In genomic region chr13:51594656-51595311, GRCm38 (mm10) we compare ENCODE assay signal across 7 mouse cellular contexts. TPM values are rescaled to one million over a fixed set of nuclear protein-coding genes. Genes with fewer than 3 reads are reported as not detected.
A peak's percentile ranks its signal among the peaks of the same experiment; 100 is the strongest.
DNase-seq lines count a peak whose midpoint lies in the region; ATAC-seq and TF ChIP-seq lines count a peak whose summit lies in the region.

No protein-coding gene starts in this region.

- peaks cover 4% of the 10 kb centered on the region; the same call in 1 of the 2 replicates for H3K9me3 ChIP-seq in megakaryocyte, embryonic 14.5 days
- H3K9me3 ChIP-seq in embryonic facial prominence, embryonic 12.5 days = no peaks in the 10 kb centered on the region
- H3K9me3 ChIP-seq in liver, embryonic 14.5 days (ENCODE audit: control insufficient read depth, low read length) = no peaks in the 10 kb centered on the region
- no peaks in the 10 kb centered on the region for H3K9me3 ChIP-seq in stomach, embryonic 14.5 days (ENCODE audit: control insufficient read depth, low read depth, low read length)

- peak overlapping the region; percentile 87 for H3K4me3 ChIP-seq in megakaryocyte, embryonic 14.5 days (replicated peaks)
- H3K4me3 ChIP-seq in embryonic facial prominence, embryonic 12.5 days = peak overlapping the region; percentile 48
- no peak overlapping the region for H3K4me3 ChIP-seq in liver, embryonic 14.5 days (ENCODE audit: insufficient read depth in 1 of 2, low read depth in 2 of 2, low read length in 2 of 2)
- peak overlapping the region; percentile 37 for H3K4me3 ChIP-seq in stomach, embryonic 14.5 days (ENCODE audit: low read depth, low read length)

- peak overlapping the region; percentile 96 for H3K4me2 ChIP-seq in embryonic facial prominence, embryonic 12.5 days (replicated peaks)
- peak overlapping the region; percentile 33 for H3K4me2 ChIP-seq in liver, embryonic 14.5 days (ENCODE audit: low read depth)
- peak overlapping the region; percentile 94 for H3K4me2 ChIP-seq in stomach, embryonic 14.5 days (replicated peaks; ENCODE audit: low read depth, low read length)

- under 1% methylated on average over 36 of the region's 36 CpGs for WGBS in embryonic facial prominence, embryonic 12.5 days
- WGBS in liver, embryonic 14.5 days (ENCODE audit: insufficient replicate concordance) = 3% methylated on average over 36 of the region's 36 CpGs
- under 1% methylated on average over 36 of the region's 36 CpGs for WGBS in stomach, embryonic 14.5 days

- 0 out of 2 replicates have a peak overlapping the region, but pooled peaks have one; percentile 15 for H3K9ac ChIP-seq in embryonic facial prominence, embryonic 12.5 days
- H3K9ac ChIP-seq in liver, embryonic 14.5 days (replicated peaks) = no peak overlapping the region
- 0 out of 2 replicates have a peak overlapping the region, but pooled peaks have one; percentile 18 for H3K9ac ChIP-seq in stomach, embryonic 14.5 days (replicated peaks; ENCODE audit: low read depth, low read length)

- no peaks in the 10 kb centered on the region for H3K36me3 ChIP-seq in megakaryocyte, embryonic 14.5 days (replicated peaks; ENCODE audit: low read length)
- H3K36me3 ChIP-seq in embryonic facial prominence, embryonic 12.5 days = no peaks in the 10 kb centered on the region
- H3K36me3 ChIP-seq in liver, embryonic 14.5 days (replicated peaks; ENCODE audit: control insufficient read depth, insufficient read depth, low read depth) = no peaks in the 10 kb centered on the region
- H3K36me3 ChIP-seq in stomach, embryonic 14.5 days (ENCODE audit: control insufficient read depth, insufficient read depth, low read length) = no peaks in the 10 kb centered on the region

- no peak for TF ChIP-seq CTCF in liver, embryonic 14.5 days (IDR thresholded peaks at IDR 0.05; ENCODE audit: low read depth)

- no peak overlapping the region for H3K27ac ChIP-seq in embryonic facial prominence, embryonic 12.5 days
- H3K27ac ChIP-seq in liver, embryonic 14.5 days = no peak overlapping the region
- H3K27ac ChIP-seq in stomach, embryonic 14.5 days (ENCODE audit: low read length) = no peak overlapping the region

- H3K4me1 ChIP-seq in megakaryocyte, embryonic 14.5 days = peaks cover 8% of the 10 kb centered on the region
- H3K4me1 ChIP-seq in embryonic facial prominence, embryonic 12.5 days = peaks cover 5% of the 10 kb centered on the region; the same call in 1 of the 2 replicates
- H3K4me1 ChIP-seq in liver, embryonic 14.5 days (replicated peaks; ENCODE audit: control insufficient read depth in 2 of 2, insufficient read depth in 2 of 2, low read length in 1 of 2) = no peaks in the 10 kb centered on the region
- H3K4me1 ChIP-seq in stomach, embryonic 14.5 days (ENCODE audit: control insufficient read depth, insufficient read depth, low read length) = no peaks in the 10 kb centered on the region

- DNase-seq in induced T-regulatory cell, adult 2 months (ENCODE audit: low read depth) = peak; percentile 36
- no peak for DNase-seq in liver, embryonic 14.5 days (ENCODE audit: low read depth in 3 of 3, low spot score in 3 of 3)
- no peak for DNase-seq in ovary, adult 18-20 months (ENCODE audit: low spot score)

- peaks cover 37% of the 10 kb centered on the region for H3K27me3 ChIP-seq in megakaryocyte, embryonic 14.5 days (replicated peaks)
- H3K27me3 ChIP-seq in embryonic facial prominence, embryonic 12.5 days = peaks cover 18% of the 10 kb centered on the region
- H3K27me3 ChIP-seq in liver, embryonic 14.5 days (ENCODE audit: control insufficient read depth, insufficient read depth, low read length) = peaks cover 7% of the 10 kb centered on the region
- H3K27me3 ChIP-seq in stomach, embryonic 14.5 days (ENCODE audit: control insufficient read depth, insufficient read depth, low read length) = no peaks in the 10 kb centered on the region

- TF ChIP-seq EP300 in liver, embryonic 14.5 days (IDR thresholded peaks at IDR 0.05; ENCODE audit: low read depth) = no peak

- ATAC-seq in megakaryocyte, adult 5-6 weeks (ENCODE audit: poor library complexity, severe bottlenecking) = no peak
- no peak for ATAC-seq in embryonic facial prominence, embryonic 12.5 days (ENCODE audit: insufficient number of reproducible peaks, insufficient read depth, low FRiP score, low TSS enrichment)
- no peak for ATAC-seq in liver, embryonic 14.5 days (ENCODE audit: insufficient read depth)
- ATAC-seq in stomach, embryonic 14.5 days (ENCODE audit: insufficient number of reproducible peaks, insufficient read depth, low FRiP score, low read depth) = peak; percentile 58

RNA-seq across cellular contexts. Expression of gene Shc3, which starts 25.6 kb away (rescaled TPM):
- not detected in 2 replicates for polyA plus RNA-seq in megakaryocyte, embryonic 14.5 days (2012; ENCODE audit: insufficient read depth, low replicate concordance)
- total RNA-seq in megakaryocyte, adult 5-6 weeks (2015) = not detected in 2 replicates
- not detected in 2 replicates for total RNA-seq in megakaryocyte, adult 5-6 weeks (2017)
- polyA plus RNA-seq in embryonic facial prominence, embryonic 12.5 days (2016; fragmentation: Nextera tagmentation; extraction: Ambion mirVana) = 1.7 and 2.5 TPM in 2 replicates
- 0.11 and 0.12 TPM in 2 replicates for polyA plus RNA-seq in liver, embryonic 14.5 days (2012; rRNA removed)
- polyA plus RNA-seq in liver, embryonic 14.5 days (2014; fragmentation: Nextera tagmentation; extraction: Ambion mirVana) = not detected in 2 replicates
- 0.46 and 0.50 TPM in 2 replicates for polyA plus RNA-seq in stomach, embryonic 14.5 days (2014; fragmentation: Nextera tagmentation; extraction: Ambion mirVana)

RNA-seq across cellular contexts. Expression of gene Cks2, which starts 50.2 kb away (rescaled TPM):
- polyA plus RNA-seq in megakaryocyte, embryonic 14.5 days (2012; ENCODE audit: insufficient read depth, low replicate concordance) = 18.5 and 117 TPM in 2 replicates
- total RNA-seq in megakaryocyte, adult 5-6 weeks (2015) = 282 and 302 TPM in 2 replicates
- 143 and 170 TPM in 2 replicates for total RNA-seq in megakaryocyte, adult 5-6 weeks (2017)
- 283 and 304 TPM in 2 replicates for polyA plus RNA-seq in embryonic facial prominence, embryonic 12.5 days (2016; fragmentation: Nextera tagmentation; extraction: Ambion mirVana)
- polyA plus RNA-seq in liver, embryonic 14.5 days (2012; rRNA removed) = 241 and 279 TPM in 2 replicates
- 487 and 490 TPM in 2 replicates for polyA plus RNA-seq in liver, embryonic 14.5 days (2014; fragmentation: Nextera tagmentation; extraction: Ambion mirVana)
- 348 and 373 TPM in 2 replicates for polyA plus RNA-seq in stomach, embryonic 14.5 days (2014; fragmentation: Nextera tagmentation; extraction: Ambion mirVana)

RNA-seq across cellular contexts. Expression of gene Secisbp2, which starts 56.7 kb away (rescaled TPM):
- 10.7 and 21.6 TPM in 2 replicates for polyA plus RNA-seq in megakaryocyte, embryonic 14.5 days (2012; ENCODE audit: insufficient read depth, low replicate concordance)
- total RNA-seq in megakaryocyte, adult 5-6 weeks (2015) = 14.0 and 16.1 TPM in 2 replicates
- total RNA-seq in megakaryocyte, adult 5-6 weeks (2017) = 18.2 and 21.9 TPM in 2 replicates
- polyA plus RNA-seq in embryonic facial prominence, embryonic 12.5 days (2016; fragmentation: Nextera tagmentation; extraction: Ambion mirVana) = 25.2 and 30.9 TPM in 2 replicates
- polyA plus RNA-seq in liver, embryonic 14.5 days (2012; rRNA removed) = 8.5 and 12.2 TPM in 2 replicates
- polyA plus RNA-seq in liver, embryonic 14.5 days (2014; fragmentation: Nextera tagmentation; extraction: Ambion mirVana) = 11.8 and 12.5 TPM in 2 replicates
- polyA plus RNA-seq in stomach, embryonic 14.5 days (2014; fragmentation: Nextera tagmentation; extraction: Ambion mirVana) = 34.2 and 35.3 TPM in 2 replicates

Comparison
In these comparisons a context has a peak if more than half of its experiments do, and no peak if none do; other contexts are left out.
1. H3K4me3 ChIP-seq: peak in megakaryocyte, embryonic 14.5 days (single experiment), embryonic facial prominence, embryonic 12.5 days (single experiment) and stomach, embryonic 14.5 days (single experiment); none in liver, embryonic 14.5 days (0 of 2).
2. H3K4me2 ChIP-seq: peak in every context shown above with its lines; median percentile 96 in embryonic facial prominence, embryonic 12.5 days; 94 in stomach, embryonic 14.5 days; 33 in liver, embryonic 14.5 days.